Comparison of ENCODE assay signal across 7 mouse cellular contexts in genomic region chr1:159232572-159233261, GRCm38 (mm10). TPM values are rescaled to one million over a fixed set of nuclear protein-coding genes. Genes with fewer than 3 reads are reported as not detected.
DNase-seq lines count a peak whose midpoint lies in the region; ATAC-seq and TF ChIP-seq lines count a peak whose summit lies in the region.
"Not testable (repeated sequence)": the region's sequence is repeated elsewhere in the genome, so short reads cannot be mapped to it uniquely, and the experiment has no call there.

No protein-coding gene starts in this region.

- peak; percentile 25; the same call in 1 of the 2 replicates for TF ChIP-seq CTCF in gastrocnemius, adult 2 months (IDR thresholded peaks at IDR 0.05)

- intact Hi-C loops in gastrocnemius, adult 2 months (cut with DNase I); left cerebral cortex, postnatal 4 days (cut with DNase I): not testable (repeated sequence)

- peak; percentile 13 for ATAC-seq in megakaryocyte progenitor cell, adult 5-6 weeks (replicated peaks; ENCODE audit: poor library complexity)

- H3K4me3 ChIP-seq in gastrocnemius, adult 2 months, result peak overlapping the region; percentile 88

- H3K27ac ChIP-seq in gastrocnemius, adult 2 months, result peak overlapping the region; percentile 99

- DNase-seq in T-cell, adult 2 months (ENCODE audit: low spot score), result peak; percentile 22
- peak; percentile 21 to 39 for DNase-seq in cerebellum, postnatal 36 days
- DNase-seq in gastrocnemius, adult 2 months, result peak; percentile 41
- DNase-seq in hindlimb bud, embryonic 11.5 days (ENCODE audit: extremely low spot score, low read depth, low spot score), result peak; percentile 31
- DNase-seq in left cerebral cortex, postnatal 4 days, result peak; percentile 34
- peak; percentile 15 for DNase-seq in right cerebral cortex, postnatal 4 days

RNA-seq across cellular contexts. Expression of gene Cop1, which starts 0.6 kb away (rescaled TPM):
- 100 to 1,000 TPM; 160 to 164 TPM for total RNA-seq in gastrocnemius, adult 2 months (2021)
- 100 to 1,000 TPM; 152 to 162 TPM for total RNA-seq in left cerebral cortex, postnatal 4 days (2021)
- total RNA-seq in megakaryocyte progenitor cell, adult 5-6 weeks (2015), result 154 and 155 TPM in 2 replicates
- 129 and 134 TPM in 2 replicates for total RNA-seq in megakaryocyte progenitor cell, adult 5-6 weeks (2017)

Comparison
In these comparisons a context has a peak if more than half of its experiments do, and no peak if none do; other contexts are left out.
1. Peak in every context shown above with its lines: DNase-seq, ATAC-seq, H3K4me3 ChIP-seq and H3K27ac ChIP-seq.